Mouse (Mus musculus) adrenal gland, postnatal 10 days (tissue): ENCODE measurements around the gene Peli2. TPM values are rescaled to one million over a fixed set of nuclear protein-coding genes. Genes with fewer than 3 reads are reported as not detected.
"Not testable (repeated sequence)": the region's sequence is repeated elsewhere in the genome, so short reads cannot be mapped to it uniquely, and the experiment has no call there.

Experiments
- DNase-seq: peaks from one replicate; pipeline ENCODE4 v3.0.0; 2021; ENCODE audit warnings: mixed read lengths
- long read RNA-seq, 2 experiments: library from polyadenylated mRNA; stranded (forward); transcript quantifications; one replicate each; pipeline ENCODE4 v2.0.0; 2021
- total RNA-seq, 2 experiments: library from RNA; stranded (reverse); gene quantifications; 2 replicates each; pipeline ENCODE4 v1.2.3; 2021

Peli2 gene
- total RNA-seq = 10 to 100 TPM; 23.9 to 29.1 TPM
- long read RNA-seq, experiment 1, full-length matches to known transcripts = 7 of 17 reads
- long read RNA-seq, experiment 1, partial matches to known transcripts = 3 of 17 reads
- long read RNA-seq, experiment 1, other reads (novel, unspliced or antisense) = 7 of 17 reads
- long read RNA-seq, experiment 2, full-length matches to known transcripts = 4 of 5 reads
- long read RNA-seq, experiment 2, partial matches to known transcripts = 1 of 5 reads
- long read RNA-seq, experiment 2, other reads (novel, unspliced or antisense) = 0 of 5 reads

DNA sequence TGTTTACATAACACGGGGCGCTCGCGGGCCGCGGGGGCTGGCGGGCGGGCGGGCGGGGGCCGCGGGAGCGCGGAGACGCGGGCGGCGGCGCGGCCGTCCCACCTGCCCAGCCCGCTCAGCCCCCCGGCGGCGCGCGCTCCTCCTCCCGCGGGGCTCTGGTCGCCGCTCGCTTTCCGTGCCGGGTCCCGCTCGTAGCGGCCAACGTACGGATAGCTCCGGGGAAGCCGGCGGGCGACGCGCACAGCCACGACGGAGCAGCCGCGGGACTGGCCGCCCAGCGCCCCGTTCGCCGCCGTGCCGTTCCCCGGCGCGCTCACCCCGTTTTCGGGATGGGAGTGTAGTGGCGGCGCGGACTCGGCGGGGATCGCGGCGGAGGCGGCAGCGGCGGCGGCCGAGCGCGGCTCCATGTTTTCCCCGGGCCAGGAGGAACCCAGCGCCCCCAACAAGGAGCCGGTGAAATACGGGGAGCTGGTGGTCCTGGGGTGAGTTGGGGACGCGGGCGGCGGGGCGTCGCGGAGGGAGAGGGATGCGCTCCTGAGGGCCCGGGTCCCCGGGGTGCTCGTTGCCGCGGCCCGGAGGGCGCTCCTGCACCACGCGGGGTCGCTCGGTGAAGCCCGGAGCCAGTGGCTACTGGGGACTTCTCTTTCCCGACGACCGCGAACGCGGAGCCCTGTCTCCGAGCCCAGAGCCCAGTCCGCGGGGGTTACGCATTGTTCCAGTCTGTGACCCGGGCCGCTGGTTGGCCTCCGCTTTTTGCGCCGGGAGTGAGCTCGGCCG is at the start of gene Peli2:
TSS of gene Peli2 (plus strand) at position 72 of the 777 bp plus-strand sequence.
- peak; percentile 81 for DNase-seq

DNA sequence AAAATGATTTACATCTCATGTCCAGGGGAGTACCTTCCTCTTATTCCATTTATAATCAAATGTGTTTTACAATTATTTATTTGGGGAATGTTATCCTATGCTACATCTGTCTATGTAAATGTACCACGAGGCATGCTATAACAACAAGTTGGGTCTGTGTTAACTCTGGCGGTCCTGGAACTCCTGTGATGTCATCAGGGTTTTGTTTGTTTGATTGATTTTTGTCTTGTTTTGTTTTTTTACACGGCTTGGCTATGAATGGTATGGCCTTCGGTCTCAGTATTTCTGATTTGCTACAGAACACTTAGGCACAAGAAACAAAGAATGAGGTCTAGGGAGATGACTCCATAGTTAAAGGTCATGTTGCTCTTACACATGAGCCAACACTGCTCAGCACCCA is 48.5 kb upstream of the Peli2 start:
- DNase-seq = no peak

DNA sequence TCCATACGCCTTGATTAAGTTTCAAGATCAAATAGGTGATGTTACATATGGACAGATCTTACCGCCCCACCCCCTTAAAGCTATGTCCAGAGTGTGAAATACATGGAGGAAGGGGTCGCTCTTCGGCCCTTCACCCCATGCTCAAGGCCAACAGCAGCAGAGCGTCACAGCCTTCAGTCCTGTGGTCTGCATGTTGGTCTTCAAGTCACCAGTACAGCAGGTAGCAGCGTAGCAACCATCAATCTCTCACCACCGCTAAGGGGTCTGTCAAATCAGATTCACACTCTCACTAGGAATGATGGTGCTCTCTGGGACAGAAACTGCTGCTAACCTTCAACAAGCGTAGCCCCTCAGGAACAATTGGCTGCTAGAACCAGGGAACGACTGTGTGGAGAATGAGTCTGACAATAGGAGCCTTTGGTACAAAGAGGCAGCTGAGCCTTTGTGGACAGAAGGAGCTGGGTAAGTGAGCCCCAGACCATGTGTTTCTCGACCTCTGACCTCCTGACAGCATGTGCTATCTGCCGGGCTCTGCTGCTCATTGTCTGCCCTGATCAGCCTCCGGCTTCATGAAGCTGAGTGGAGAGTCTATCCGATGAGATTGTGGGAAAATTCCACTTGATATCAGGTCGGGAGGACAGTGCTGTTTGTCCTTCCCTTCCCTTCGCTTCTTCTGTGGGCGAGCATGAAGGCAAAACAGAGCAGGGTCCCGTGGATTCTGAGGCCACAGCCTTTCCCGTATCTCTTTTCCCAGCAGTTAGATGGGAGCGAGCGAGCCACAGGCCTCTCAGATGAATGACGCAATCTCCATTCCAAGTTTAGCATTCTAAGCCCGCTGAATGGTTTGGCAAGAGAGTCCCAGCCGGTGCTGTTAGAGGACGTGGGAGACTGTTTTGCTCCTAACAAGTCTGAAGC is 47.1 kb upstream of the Peli2 start:
- DNase-seq = peak; percentile 24

DNA sequence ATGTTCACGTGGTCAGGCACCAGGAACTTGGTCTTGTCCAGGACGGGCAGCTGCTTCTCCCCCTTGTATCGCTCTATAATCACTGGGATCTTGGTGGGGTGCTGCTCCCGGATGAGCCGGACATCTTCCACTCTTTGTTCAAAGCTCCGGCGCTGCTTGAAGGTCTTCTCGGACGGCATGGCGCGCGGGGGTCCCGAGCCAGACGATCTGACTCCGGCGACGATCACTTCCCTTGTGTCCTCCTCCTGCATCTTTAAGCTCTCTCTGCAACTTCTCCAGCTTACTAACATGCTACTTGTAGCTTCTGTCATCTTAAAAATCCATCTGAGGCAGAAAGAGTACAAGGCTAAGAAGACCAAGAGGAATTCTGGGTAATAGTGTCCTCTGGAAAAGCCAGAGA is 41.0 kb upstream of the Peli2 start:
- DNase-seq = not testable (repeated sequence)

DNA sequence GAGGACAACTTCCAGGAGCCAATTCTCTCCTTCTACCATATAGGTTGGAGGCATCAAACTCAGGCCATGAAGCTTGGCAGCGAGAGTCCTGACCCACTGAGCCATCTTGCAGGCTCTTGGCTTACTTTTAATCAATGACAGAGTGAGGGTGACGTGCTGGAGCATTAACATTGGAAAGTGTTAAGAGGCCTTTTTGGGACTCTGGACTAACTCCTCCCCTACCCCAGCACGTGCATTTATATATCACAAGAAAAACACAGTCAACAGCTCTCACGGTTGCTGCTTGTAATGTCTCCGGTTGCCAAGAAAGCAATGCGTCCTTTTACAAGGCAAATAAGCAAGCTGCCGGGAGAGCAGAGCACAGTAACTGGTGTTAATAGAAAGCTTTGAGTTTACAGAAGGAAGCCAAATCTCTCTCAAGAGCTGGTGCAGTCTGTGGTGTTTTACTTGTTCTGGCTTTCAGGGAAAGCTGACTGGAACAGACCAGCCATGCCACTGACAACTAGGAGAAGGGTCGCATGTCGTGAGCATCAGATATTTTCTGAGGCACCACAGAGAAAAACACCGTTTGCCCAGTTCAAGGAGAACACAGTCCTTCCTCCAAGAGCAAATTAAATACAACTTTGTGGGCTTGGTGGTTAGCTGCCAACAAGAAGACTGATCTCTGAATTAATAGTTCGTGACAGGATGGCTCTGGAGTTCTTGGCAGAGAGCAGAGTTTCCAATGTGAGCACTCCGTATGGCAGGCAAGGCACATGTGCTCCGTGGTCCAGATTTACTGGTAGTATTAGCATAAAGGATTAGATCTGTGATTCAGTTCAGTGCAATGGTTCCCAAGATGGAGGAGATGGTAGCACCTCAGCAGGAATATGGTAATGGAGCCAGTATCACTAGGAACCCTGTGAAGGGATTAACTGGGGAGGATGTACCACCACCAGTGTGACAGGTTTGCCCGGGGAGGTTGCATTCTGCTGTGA is 36.5 kb upstream of the Peli2 start:
- DNase-seq = peak; percentile 6

DNA sequence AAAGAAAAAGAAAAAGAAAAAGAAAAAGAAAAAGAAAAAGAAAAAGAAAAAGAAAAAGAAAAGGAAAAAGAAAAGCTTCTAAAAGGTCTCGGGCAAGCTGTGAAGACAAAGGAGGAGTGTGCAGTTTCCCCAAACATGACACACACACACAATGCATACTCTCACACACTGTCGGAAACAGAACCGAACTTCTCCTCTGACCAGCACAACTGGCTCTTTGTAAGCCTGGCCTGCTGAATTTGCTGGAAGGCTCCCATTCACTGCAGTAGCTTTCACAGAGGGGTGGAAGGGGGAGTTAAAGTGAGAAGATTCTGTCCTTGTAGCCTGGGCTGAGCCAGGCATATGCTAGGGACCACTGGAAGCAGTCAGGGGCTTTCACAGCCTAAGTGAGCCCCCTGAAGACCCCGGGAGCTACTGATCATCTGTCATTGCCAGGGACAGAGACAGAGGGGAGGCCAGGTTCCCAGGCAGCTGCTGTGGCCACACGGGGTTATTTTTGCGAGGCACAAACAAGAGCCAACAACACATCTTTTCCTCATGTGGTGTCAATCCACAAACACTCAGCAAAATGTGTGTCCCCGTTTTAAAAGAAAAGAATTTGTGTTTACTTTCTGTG is 33.8 kb upstream of the Peli2 start:
- DNase-seq = no peak

DNA sequence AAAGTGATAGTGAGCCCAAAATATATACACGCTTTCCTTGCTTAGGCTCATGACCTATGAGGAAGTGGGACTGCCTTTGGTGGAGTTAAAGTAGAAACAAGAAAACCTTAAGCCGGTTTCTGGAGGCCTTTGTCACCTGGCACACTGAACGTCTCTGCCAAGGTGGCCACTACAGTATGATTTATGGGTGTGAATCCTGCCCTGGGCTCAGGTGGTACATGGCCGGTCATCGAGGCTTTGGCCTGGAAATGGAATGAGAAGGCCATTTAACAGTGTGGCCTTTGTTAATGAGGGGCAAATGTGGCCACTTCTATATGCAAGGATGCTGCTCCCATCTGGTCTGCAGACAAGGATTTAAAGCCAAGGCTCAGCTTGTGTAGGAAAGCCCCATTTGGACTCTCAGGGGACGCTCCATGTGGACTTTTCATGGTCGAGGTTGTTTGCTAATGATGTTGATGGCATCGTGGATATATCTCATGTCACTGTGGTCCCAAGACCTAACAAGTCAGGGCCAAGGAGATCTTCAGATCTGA is 33.3 kb upstream of the Peli2 start:
- no peak for DNase-seq

DNA sequence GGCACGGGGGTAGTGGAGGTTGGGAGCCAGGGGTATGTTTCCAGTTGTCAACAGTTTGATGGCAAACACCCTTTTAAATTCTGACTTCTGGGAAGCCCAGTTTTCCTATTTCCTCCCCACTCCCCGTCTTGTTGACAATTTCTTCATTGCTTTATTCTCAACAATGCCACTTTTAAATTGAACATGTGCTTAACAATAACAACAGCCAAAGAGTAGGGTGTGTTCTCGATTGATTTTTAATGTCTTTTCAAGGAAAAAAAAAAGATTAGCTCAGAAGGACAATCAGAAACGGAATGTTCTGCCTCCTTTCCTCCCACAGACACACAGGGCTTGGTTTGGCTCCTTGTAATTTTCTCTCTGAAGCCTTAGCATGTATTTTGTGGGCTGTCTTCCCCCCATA is 30.2 kb upstream of the Peli2 start:
- DNase-seq = no peak

DNA sequence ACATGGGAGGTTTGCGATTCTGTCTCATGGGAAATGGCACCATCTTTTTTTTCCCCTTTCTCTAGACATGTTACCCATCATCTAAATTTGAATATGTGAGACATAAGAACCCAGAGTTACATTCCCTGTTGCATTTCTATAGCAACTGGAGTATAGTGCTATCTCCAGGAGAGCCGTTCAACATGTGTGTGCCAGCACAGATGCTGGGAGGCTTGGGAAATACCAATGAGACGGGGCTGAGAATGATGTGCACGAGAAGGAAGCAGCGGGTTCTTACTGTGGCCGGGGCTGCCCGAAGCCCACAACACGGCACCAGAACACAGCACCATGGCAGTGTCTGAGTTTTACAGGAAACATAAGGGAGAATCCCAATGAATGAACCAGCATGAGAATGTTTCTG is 29.5 kb upstream of the Peli2 start:
- DNase-seq = no peak

DNA sequence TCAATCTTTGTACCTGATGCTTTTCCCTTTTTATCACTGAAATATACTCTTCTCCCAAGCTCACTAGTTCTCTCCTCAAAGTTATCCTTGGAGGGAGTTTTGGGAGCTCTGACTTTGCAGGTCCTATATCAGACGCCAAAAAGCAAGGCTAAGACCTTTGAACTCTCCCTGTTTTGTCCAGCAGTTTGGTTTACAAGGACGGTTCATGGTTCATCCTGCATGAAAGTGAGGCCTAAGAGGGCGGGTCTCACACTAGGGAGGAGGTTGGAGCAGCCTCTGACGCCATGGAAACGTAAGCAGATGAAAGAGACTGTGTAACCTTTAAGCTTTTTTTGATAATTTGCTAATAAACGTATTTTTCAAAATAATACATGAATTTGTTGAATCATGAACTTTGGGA is 22.4 kb upstream of the Peli2 start:
- no peak for DNase-seq

DNA sequence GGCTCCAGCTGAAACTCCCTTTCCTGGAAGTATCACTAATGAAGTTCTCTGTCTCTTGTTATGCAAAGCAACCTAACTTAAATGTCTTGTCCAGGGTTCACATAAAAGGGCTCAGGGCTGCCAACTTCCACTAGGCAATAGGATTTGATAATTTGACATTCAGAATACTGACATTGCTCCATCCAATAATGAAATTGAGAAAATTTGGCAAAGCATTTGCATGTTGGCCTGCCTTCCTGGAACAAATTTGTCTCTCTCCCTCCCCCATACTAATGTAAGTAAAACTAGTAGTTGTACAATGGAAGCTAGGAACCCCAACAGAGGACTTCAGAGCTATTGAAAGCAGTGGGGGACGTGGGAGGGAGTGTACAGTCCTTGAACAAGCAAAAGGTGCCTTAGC is 21.3 kb upstream of the Peli2 start:
- DNase-seq = no peak

DNA sequence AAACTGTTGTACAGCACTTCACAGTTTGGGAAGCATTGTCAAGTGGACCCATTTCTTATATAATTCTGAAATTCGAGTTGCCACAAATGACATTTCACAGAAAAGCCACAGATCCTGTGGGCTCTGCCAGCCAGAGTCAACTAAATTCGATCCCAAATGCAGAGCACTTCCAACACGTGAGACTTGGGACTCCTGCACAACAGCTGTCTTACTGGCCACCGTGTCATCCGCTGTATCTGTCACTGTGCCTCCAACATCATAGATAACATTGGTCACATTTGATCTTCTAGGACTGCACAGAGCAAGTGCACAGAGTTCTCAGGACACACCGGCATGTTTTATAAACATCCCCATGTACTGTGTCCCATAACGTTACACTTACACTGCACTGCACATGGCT is 14.2 kb upstream of the Peli2 start:
- DNase-seq = no peak

DNA sequence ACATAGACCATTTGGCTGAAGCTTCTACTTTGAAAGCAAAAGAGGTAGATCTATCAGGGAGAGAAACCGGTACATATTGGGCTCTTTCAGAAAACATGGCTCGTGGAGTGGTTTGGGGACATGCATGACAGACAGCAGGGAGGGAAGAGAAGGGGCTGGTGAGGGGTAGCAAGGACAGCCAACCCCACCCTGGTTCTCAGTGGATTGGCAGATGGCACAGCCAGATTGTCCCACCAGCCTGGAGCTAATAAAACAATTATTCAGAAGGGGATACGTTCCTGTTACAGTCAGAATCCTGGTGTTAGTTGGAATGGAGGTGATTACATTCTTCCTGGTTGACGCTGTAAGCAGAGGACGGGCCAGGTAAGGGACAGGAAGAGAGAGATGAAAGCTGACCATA is 2.6 kb upstream of the Peli2 start:
- no peak for DNase-seq

DNA sequence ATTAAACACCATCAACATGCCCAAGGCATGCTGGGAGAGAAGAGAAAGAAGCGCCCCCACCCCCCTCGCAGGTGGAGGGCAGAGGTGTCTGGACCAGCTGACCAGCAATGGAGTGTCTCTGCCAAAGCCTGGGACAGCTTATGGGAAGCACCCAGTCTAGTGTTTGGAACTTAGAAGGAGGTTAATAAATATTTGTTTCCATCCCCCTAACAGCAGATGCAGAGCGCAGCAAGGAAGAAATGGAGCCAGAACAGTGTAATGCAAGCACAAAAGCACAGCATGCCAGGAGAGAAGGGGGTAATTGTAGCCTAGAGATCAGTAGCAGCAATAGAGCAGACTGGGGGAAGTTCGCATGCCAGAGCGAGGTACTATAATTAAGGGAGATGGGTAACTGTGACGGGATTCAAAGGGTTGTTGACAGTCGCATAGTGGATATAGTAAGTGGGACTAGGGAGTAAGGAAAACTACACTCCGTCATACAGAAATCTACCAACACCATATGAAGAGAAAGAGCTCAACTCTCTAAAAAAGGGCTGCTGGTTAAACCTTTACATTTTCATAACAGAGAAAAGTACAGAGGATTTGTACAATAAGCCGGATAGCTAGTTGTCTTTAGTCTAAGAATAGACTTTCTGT is 1.5 kb upstream of the Peli2 start:
- no peak for DNase-seq

DNA sequence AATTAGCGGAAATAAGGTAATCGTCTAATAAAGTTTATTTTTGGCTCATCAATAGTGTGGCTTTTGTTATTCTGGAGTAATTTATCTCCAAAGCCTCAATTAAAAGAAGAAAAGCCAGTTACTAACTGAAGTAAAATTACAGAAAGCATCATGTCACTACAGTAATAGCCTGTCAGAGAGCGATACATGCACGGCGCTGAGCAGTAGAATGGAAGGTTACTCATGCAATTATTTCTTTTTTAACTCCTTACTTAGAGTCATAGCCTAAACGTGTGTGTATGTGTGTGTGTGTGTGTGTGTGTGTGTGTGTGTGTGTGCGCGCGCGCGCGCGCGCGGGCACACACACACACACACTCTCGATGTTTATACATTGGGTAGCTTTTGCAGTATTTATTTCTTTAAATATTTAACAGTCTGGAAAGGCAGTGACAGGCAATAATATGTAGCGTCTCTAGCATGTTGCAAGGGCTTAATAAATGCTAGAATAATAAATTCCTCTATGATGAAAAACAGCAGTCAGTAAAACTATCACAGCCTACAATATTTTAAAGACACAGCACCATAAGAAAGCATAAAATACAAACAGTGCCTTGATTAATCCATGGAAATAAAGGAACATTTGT is 864 bp upstream of the Peli2 start:
- DNase-seq = no peak

DNA sequence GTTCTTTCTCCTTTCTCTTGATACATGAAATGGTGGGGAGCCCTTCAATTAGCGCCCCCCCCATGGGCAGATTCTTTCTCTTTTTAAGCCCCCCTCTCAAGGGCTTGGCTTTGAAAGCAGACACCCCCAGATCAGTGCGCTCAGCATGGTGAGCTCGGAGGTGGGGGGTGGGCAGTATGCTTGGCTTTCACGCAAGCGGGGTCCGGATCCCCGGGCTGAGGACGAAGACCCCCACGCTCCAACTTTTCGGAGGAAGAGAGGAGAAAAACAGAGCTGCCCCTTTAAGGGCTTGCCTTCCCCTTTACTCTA is 226 bp upstream of the Peli2 start:
- no peak for DNase-seq

DNA sequence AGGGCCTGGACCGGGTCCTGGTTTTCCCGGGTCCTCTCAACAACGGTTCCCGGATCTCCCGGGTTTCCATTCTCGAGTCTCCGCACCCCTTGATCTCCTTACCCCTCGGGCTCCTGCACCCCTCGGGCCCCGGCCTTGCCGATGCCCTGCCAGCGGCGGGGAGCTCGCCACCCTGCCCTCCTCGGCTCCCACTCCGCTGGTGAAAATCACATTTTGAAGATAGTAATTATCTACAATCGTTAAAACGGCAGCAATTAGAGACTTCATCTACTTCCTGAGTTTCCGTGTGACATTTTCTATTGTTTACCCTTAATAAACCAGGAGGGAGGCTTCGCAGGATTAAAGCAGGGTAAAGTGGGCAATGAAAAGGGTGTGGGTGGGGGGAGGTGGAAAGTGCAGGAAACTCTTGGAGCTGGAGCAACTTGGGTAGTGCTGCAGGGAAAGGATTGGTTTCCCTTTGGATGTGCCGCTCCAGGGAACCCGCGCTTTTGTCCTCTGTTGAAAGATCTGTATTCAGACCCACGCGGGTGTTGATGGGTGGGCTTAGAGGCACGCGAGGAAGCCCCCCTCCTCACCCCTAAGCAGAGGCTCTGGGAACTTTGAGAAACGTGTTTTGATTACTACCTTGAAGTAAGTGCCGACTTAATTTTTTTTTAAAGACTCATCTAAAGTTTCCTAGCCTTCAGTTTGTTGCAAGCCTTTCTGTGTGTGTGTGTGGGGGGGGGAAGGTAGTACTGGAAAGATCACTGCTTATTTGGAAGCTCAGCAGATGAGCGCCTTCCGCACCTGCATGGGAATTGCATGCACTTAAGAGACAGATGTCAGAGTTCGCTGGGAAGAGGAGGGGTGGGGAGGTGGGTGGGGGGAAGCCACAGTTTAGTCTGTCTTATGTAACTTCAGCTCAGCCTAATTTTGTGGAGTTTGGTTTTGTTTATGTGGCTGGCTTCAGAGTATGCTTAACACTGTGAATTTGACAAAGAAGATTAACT is 1.2 kb downstream of the Peli2 start:
- peak; percentile 45 for DNase-seq

DNA sequence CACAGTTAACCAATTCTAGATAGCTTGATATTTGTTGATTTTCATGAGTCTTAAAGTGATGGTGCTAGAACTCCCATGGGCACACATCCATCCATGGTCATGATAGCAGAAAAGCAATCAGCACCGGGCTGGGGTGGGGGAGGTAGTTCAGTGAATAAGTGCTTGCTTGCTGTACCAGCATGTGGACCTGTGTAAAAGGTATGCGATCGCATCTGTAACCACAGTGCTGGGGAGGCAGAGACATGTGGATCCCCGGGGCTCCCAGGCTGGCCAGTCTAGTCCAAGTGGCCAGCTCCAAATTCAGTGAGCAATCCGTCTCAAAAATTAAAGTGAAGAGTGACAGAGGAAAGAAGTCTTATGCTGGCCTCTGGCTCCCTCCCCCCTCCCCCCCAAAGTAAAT is 3.4 kb downstream of the Peli2 start:
- no peak for DNase-seq

DNA sequence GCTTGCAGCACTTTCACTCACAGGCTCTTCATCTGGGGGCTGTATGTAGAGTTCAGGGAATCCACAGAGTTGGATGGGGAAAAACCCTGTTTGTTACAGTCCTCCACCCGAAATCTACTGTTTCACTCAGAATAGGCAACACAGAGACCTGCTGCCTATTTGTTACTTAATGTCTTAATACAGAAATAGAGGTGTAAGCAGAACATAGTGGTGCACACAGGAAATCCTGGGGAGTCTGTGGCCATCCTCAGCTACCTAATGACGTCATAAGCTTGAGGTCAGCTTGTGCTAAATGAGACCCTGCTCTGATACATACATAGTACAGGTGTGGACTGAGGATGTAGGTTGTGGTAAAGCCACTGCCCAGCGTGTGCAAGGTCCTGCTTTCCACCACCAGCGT is 4.2 kb downstream of the Peli2 start:
- DNase-seq = no peak
